Mouse (Mus musculus): ENCODE results near the gene Gm17655.

DNA sequence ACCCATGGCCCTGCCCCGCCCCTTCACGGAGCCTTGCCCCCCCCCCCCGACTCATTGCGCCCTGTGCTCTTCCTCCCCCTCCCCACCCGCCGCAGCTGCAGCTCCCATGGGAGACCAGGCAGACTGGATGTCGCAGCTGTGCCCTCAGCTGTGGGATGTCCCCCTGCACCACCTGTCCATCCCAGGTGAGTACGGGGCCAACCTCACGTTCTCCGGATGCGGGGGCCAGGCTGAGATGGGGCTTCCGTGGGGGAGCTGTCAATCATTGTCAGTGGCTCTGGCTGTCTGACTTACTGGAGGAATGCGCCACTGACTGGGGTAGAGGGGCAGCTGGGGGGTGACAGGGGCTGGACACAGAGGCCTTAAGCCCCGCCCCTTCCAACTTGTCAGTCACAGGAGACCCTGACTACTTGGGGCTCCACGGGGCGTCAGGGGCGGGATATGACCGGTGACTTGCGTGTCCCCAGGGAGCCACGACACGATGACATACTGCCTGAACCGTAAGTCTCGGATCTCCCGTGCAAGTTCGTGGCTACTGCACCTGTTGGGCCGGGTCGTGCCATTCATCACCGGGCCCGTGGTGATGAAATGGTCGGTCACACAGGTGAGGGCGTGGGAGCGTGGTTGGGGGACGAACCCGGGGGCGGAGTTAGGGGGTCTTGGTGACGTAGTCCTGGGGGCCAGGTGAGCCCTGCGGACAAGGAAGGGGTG, 28.8 kb upstream of the Gm17655 start:
- TF ChIP-seq POLR2A (IDR thresholded peaks at IDR 0.05; ENCODE audit: insufficient read depth, low read depth, low read length) (no peak), CTCF (IDR thresholded peaks at IDR 0.05) (no peak), EP300 (IDR thresholded peaks at IDR 0.05; ENCODE audit: insufficient read depth, low read depth, low read length) (no peak)

All from heart, adult 2 months (tissue).